Mouse (Mus musculus) limb, embryonic 10.5 days (tissue): ENCODE results near the gene Cenpu. TPM values are rescaled to one million over a fixed set of nuclear protein-coding genes. Genes with fewer than 3 reads are reported as not detected.

Experiments used
- DNase-seq: peaks from one replicate; pipeline ENCODE4 v3.0.0-alpha.2; 2017; ENCODE audit warnings: low spot score
- H3K27ac ChIP-seq: fragments of 300-500 bp; sonication (generic); 2 replicates; pipeline ENCODE4 v1.5.1; 2016; ENCODE audit warnings: mild to moderate bottlenecking
- H3K27me3 ChIP-seq: fragments of 300-500 bp; sonication (generic); 2 replicates; pipeline ENCODE4 v1.6.1; 2016; ENCODE audit warnings: low read depth, mild to moderate bottlenecking; ENCODE audit not compliant: poor library complexity, severe bottlenecking
- H3K36me3 ChIP-seq: fragments of 300-500 bp; sonication (generic); 2 replicates; pipeline ENCODE4 v1.6.1; 2016; ENCODE audit warnings: mild to moderate bottlenecking, moderate library complexity
- H3K4me1 ChIP-seq: fragments of 300-500 bp; sonication (generic); 2 replicates; pipeline ENCODE4 v1.6.1; 2016
- H3K4me3 ChIP-seq: fragments of 300-500 bp; sonication (generic); 2 replicates; pipeline ENCODE4 v1.5.1; 2016; ENCODE audit warnings: mild to moderate bottlenecking, moderate library complexity
- H3K9me3 ChIP-seq: fragments of 300-500 bp; sonication (generic); replicated peaks from 2 replicates; pipeline ENCODE4 v1.6.1; 2016; ENCODE audit warnings: mild to moderate bottlenecking
- WGBS: fragments of 180-500 bp; shearing (Covaris S2); methylation state at CpG from one replicate; pipeline ENCODE4 v1.1.7; 2016; 5-methylcytosine and 5-hydroxymethylcytosine counted together
- polyA plus RNA-seq: library from polyadenylated mRNA; unstranded; fragments of >200 nt; fragmentation: Nextera tagmentation; extraction: Ambion mirVana; gene quantifications from 2 replicates; pipeline ENCODE4 v1.2.1, GENCODE M21; 2016

Cenpu gene
- polyA plus RNA-seq, 1 experiment from 2014 or later = 26.5 TPM

- Histone ChIP-seq H3K4me1 (peaks cover 11% of the 10 kb centered on the region), H3K27ac (no peak overlapping the region)
Measured at GRCm38 (mm10) chr8:46529508-46529907, 22.3 kb upstream of the Cenpu start.

GRCm38 (mm10) chr8:46530541-46530940 is 21.3 kb upstream of the Cenpu start:
- Histone ChIP-seq H3K27me3 (no peaks in the 10 kb centered on the region), H3K27ac (no peak overlapping the region), H3K9me3 (no peaks in the 10 kb centered on the region), H3K4me1 (peaks cover 11% of the 10 kb centered on the region), H3K36me3 (no peaks in the 10 kb centered on the region), H3K4me3 (no peak overlapping the region)
- DNase-seq = no peak
- WGBS = 24% methylated on average over 4 of the region's 4 CpGs

More at GRCm38 (mm10) chr8:46529508-46529907, 22.3 kb upstream of the Cenpu start:
- H3K4me3 ChIP-seq = no peak overlapping the region
- 78% methylated on average over 4 of the region's 4 CpGs for WGBS
- DNase-seq = no peak
- no peaks in the 10 kb centered on the region for H3K36me3 ChIP-seq
- H3K27me3 ChIP-seq = no peaks in the 10 kb centered on the region
- no peaks in the 10 kb centered on the region for H3K9me3 ChIP-seq

GRCm38 (mm10) chr8:46533926-46534325 is 17.9 kb upstream of the Cenpu start:
- H3K27me3 ChIP-seq = no peaks in the 10 kb centered on the region
- H3K36me3 ChIP-seq = no peaks in the 10 kb centered on the region
- H3K9me3 ChIP-seq = no peaks in the 10 kb centered on the region
- no peak overlapping the region for H3K4me3 ChIP-seq
- no peak for DNase-seq
- H3K4me1 ChIP-seq = peaks cover 17% of the 10 kb centered on the region
- H3K27ac ChIP-seq = no peak overlapping the region
- WGBS = 89% methylated on average over 7 of the region's 7 CpGs

- Histone ChIP-seq H3K27me3 (no peaks in the 10 kb centered on the region), H3K9me3 (no peaks in the 10 kb centered on the region), H3K27ac (no peak overlapping the region), H3K36me3 (no peaks in the 10 kb centered on the region), H3K4me3 (no peak overlapping the region), H3K4me1 (0 out of 2 replicates have a peak, but pooled peaks cover 5% of the 10 kb centered on the region)
- DNase-seq = no peak
- 81% methylated on average over 5 of the region's 5 CpGs for WGBS
Measured at GRCm38 (mm10) chr8:46539701-46540100, 12.1 kb upstream of the Cenpu start.

- WGBS = 84% methylated on average over 7 of the region's 7 CpGs
- H3K9me3 ChIP-seq = no peaks in the 10 kb centered on the region
- DNase-seq = no peak
- H3K4me1 ChIP-seq = no peaks in the 10 kb centered on the region
- no peak overlapping the region for H3K27ac ChIP-seq
- H3K27me3 ChIP-seq = no peaks in the 10 kb centered on the region
- H3K4me3 ChIP-seq = no peak overlapping the region
- H3K36me3 ChIP-seq = no peaks in the 10 kb centered on the region
Measured at GRCm38 (mm10) chr8:46543191-46543590, 8.6 kb upstream of the Cenpu start.

GRCm38 (mm10) chr8:46543662-46544061 is 8.2 kb upstream of the Cenpu start:
- no peak for DNase-seq
- no peak overlapping the region for H3K27ac ChIP-seq
- 76% methylated on average over 6 of the region's 6 CpGs for WGBS

GRCm38 (mm10) chr8:46545854-46546253 is 6.0 kb upstream of the Cenpu start:
- 92% methylated on average over 5 of the region's 5 CpGs for WGBS
- no peak for DNase-seq
- H3K36me3 ChIP-seq = no peaks in the 10 kb centered on the region
- H3K9me3 ChIP-seq = no peaks in the 10 kb centered on the region
- H3K4me3 ChIP-seq = no peak overlapping the region
- no peak overlapping the region for H3K27ac ChIP-seq
- H3K4me1 ChIP-seq = no peaks in the 10 kb centered on the region
- no peaks in the 10 kb centered on the region for H3K27me3 ChIP-seq

More at GRCm38 (mm10) chr8:46543662-46544061, 8.2 kb upstream of the Cenpu start:
- Histone ChIP-seq H3K4me3 (no peak overlapping the region), H3K4me1 (no peaks in the 10 kb centered on the region), H3K27me3 (no peaks in the 10 kb centered on the region), H3K9me3 (no peaks in the 10 kb centered on the region), H3K36me3 (no peaks in the 10 kb centered on the region)

GRCm38 (mm10) chr8:46546431-46547176 is 5.2 kb upstream of the Cenpu start:
- WGBS = 86% methylated on average over 11 of the region's 11 CpGs
- Histone ChIP-seq H3K9me3 (no peaks in the 10 kb centered on the region), H3K36me3 (no peaks in the 10 kb centered on the region), H3K27me3 (no peaks in the 10 kb centered on the region), H3K4me1 (peaks cover 3% of the 10 kb centered on the region), H3K4me3 (no peak overlapping the region), H3K27ac (no peak overlapping the region)
- DNase-seq = no peak

- H3K9me3 ChIP-seq = no peaks in the 10 kb centered on the region
- H3K27ac ChIP-seq = no peak overlapping the region
- H3K27me3 ChIP-seq = no peaks in the 10 kb centered on the region
- no peaks in the 10 kb centered on the region for H3K36me3 ChIP-seq
- no peak for DNase-seq
- no peak overlapping the region for H3K4me3 ChIP-seq
- 52% methylated on average over 4 of the region's 4 CpGs for WGBS
- H3K4me1 ChIP-seq = peaks cover 3% of the 10 kb centered on the region
Measured at GRCm38 (mm10) chr8:46547245-46547644, 4.6 kb upstream of the Cenpu start.

GRCm38 (mm10) chr8:46550058-46550457 is 1.8 kb upstream of the Cenpu start:
- 87% methylated on average over 8 of the region's 8 CpGs for WGBS
- DNase-seq = no peak
- no peaks in the 10 kb centered on the region for H3K9me3 ChIP-seq
- peaks cover 5% of the 10 kb centered on the region; the same call in 1 of the 2 replicates for H3K36me3 ChIP-seq
- H3K4me1 ChIP-seq = peaks cover 14% of the 10 kb centered on the region
- no peak overlapping the region for H3K4me3 ChIP-seq
- H3K27me3 ChIP-seq = no peaks in the 10 kb centered on the region
- H3K27ac ChIP-seq = no peak overlapping the region

GRCm38 (mm10) chr8:46551029-46551428 is 799 bp upstream of the Cenpu start:
- Histone ChIP-seq H3K4me1 (peaks cover 14% of the 10 kb centered on the region), H3K27ac (peak overlapping the region; percentile 81), H3K4me3 (peak overlapping the region; percentile 81), H3K27me3 (no peaks in the 10 kb centered on the region), H3K36me3 (peaks cover 12% of the 10 kb centered on the region), H3K9me3 (no peaks in the 10 kb centered on the region)
- 58% methylated on average over 4 of the region's 4 CpGs for WGBS
- no peak for DNase-seq

GRCm38 (mm10) chr8:46552441-46552765 is 575 bp downstream of the Cenpu start:
- no peaks in the 10 kb centered on the region for H3K27me3 ChIP-seq
- peak overlapping the region; percentile 81 for H3K4me3 ChIP-seq
- H3K36me3 ChIP-seq = peaks cover 25% of the 10 kb centered on the region
- H3K9me3 ChIP-seq = no peaks in the 10 kb centered on the region
- WGBS = 4% methylated on average over 10 of the region's 10 CpGs
- no peak for DNase-seq
- peaks cover 14% of the 10 kb centered on the region for H3K4me1 ChIP-seq
- H3K27ac ChIP-seq = peak overlapping the region; percentile 81

GRCm38 (mm10) chr8:46559428-46559827 is 7.6 kb downstream of the Cenpu start:
- H3K27me3 ChIP-seq = no peaks in the 10 kb centered on the region
- peaks cover 91% of the 10 kb centered on the region for H3K36me3 ChIP-seq
- no peak overlapping the region for H3K4me3 ChIP-seq
- no peak overlapping the region for H3K27ac ChIP-seq
- DNase-seq = peak; percentile 57
- no peaks in the 10 kb centered on the region for H3K9me3 ChIP-seq
- H3K4me1 ChIP-seq = no peaks in the 10 kb centered on the region
- 77% methylated on average over 6 of the region's 6 CpGs for WGBS

GRCm38 (mm10) chr8:46562333-46562732 is 10.5 kb downstream of the Cenpu start:
- Histone ChIP-seq H3K27me3 (no peaks in the 10 kb centered on the region), H3K4me3 (no peak overlapping the region), H3K27ac (no peak overlapping the region), H3K36me3 (peaks cover 84% of the 10 kb centered on the region), H3K9me3 (no peaks in the 10 kb centered on the region), H3K4me1 (no peaks in the 10 kb centered on the region)
- 92% methylated on average over 16 of the region's 16 CpGs for WGBS
- DNase-seq = no peak
